Mouse (Mus musculus): ENCODE measurements around the gene Anxa3. TPM values are rescaled to one million over a fixed set of nuclear protein-coding genes. Genes with fewer than 3 reads are reported as not detected.

The Anxa3 gene
- polyA plus RNA-seq, 1 experiment from 2014 or later = 64.9 TPM

DNA sequence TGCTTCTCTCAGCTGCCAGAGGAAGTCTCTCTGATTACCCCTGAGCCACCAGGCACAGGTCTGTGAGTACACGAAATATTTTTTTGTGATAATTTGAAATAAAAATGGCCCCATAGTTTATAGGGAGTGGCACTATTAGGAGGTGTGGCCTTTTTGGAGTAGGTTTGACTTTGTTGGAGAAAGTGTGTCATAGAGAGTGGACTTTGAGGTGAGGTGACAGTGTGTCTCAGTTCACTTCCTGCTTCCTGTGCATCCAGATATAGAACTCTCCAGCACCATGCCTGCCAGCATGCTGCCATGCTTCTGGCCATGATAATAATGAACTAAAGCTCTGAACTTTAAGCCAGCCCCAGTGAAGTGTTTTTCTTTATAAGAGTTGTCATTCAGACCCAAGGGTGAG is 66.8 kb downstream of the Anxa3 start:
- no peaks in the 10 kb centered on the region for H3K36me3 ChIP-seq (ENCODE audit: control insufficient read depth, insufficient read depth, low read length)
- H3K4me2 ChIP-seq (replicated peaks; ENCODE audit: low read depth, low read length) = no peak overlapping the region
- H3K4me1 ChIP-seq (ENCODE audit: control insufficient read depth, insufficient read depth, low read length) = no peaks in the 10 kb centered on the region
- H3K9ac ChIP-seq (ENCODE audit: low read depth, low read length) = no peak overlapping the region
- no peak for ATAC-seq (ENCODE audit: low FRiP score, low TSS enrichment)
- H3K9me3 ChIP-seq (ENCODE audit: control insufficient read depth, low read length) = no peaks in the 10 kb centered on the region
- H3K27me3 ChIP-seq (ENCODE audit: control insufficient read depth, insufficient read depth, low read length) = no peaks in the 10 kb centered on the region
- WGBS = 84% methylated on average over 1 of the region's 1 CpGs
- H3K27ac ChIP-seq (ENCODE audit: low read depth, low read length) = no peak overlapping the region
- no peak overlapping the region for H3K4me3 ChIP-seq (ENCODE audit: low read length)

DNA sequence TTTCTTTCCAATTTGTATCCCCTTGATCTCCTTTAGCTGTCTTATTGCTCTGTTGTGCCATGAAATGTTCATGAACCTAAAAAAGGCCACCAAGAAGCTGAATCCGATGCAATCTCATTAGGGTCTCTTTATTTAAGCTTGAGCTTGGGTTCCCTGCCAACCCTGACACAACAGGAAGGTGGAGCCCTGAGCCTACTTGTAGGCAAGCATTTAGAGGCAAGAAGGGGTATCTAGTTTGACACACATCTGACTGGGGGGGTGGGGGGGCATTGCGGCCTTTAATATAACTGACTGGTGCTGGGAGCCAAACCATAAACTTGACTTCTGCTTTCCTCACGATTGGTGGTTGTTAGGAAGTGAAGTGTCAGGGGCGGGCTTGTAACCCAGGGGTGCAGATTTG is 74.0 kb downstream of the Anxa3 start:
- no peak overlapping the region for H3K9ac ChIP-seq (ENCODE audit: low read depth, low read length)
- H3K36me3 ChIP-seq (ENCODE audit: control insufficient read depth, insufficient read depth, low read length) = no peaks in the 10 kb centered on the region
- H3K27me3 ChIP-seq (ENCODE audit: control insufficient read depth, insufficient read depth, low read length) = no peaks in the 10 kb centered on the region
- H3K4me3 ChIP-seq (ENCODE audit: low read length) = no peak overlapping the region
- H3K4me1 ChIP-seq (ENCODE audit: control insufficient read depth, insufficient read depth, low read length) = no peaks in the 10 kb centered on the region
- no peak for ATAC-seq (ENCODE audit: low FRiP score, low TSS enrichment)
- no peaks in the 10 kb centered on the region for H3K9me3 ChIP-seq (ENCODE audit: control insufficient read depth, low read length)
- 88% methylated on average over 4 of the region's 4 CpGs for WGBS
- no peak overlapping the region for H3K27ac ChIP-seq (ENCODE audit: low read depth, low read length)
- no peak overlapping the region for H3K4me2 ChIP-seq (replicated peaks; ENCODE audit: low read depth, low read length)

DNA sequence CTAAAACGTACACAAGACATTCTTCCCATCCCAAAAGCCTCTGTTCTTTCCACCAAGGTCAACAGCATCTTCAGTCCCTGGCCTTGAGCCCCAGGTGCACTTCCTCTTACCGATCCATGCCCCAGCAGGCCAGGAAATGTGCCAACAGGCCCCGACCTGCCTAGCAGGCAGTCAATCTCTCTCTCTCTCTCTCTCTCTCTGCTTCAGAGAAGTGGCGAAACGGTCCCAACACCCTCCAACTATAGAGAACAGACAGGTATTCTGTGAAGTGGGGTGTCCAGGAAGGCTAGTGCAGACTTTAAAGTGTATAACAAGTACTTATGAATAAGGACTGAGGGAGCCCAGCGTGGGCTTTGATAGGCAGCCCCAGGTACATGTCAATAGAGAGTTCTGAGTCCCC is 75.8 kb downstream of the Anxa3 start:
- Histone ChIP-seq H3K4me1 (ENCODE audit: control insufficient read depth, insufficient read depth, low read length) (no peaks in the 10 kb centered on the region), H3K27ac (ENCODE audit: low read depth, low read length) (no peak overlapping the region), H3K27me3 (ENCODE audit: control insufficient read depth, insufficient read depth, low read length) (no peaks in the 10 kb centered on the region), H3K9ac (ENCODE audit: low read depth, low read length) (no peak overlapping the region), H3K36me3 (ENCODE audit: control insufficient read depth, insufficient read depth, low read length) (no peaks in the 10 kb centered on the region), H3K4me2 (replicated peaks; ENCODE audit: low read depth, low read length) (no peak overlapping the region), H3K4me3 (ENCODE audit: low read length) (no peak overlapping the region), H3K9me3 (ENCODE audit: control insufficient read depth, low read length) (no peaks in the 10 kb centered on the region)
- 68% methylated on average over 6 of the region's 6 CpGs for WGBS
- no peak for ATAC-seq (ENCODE audit: low FRiP score, low TSS enrichment)

DNA sequence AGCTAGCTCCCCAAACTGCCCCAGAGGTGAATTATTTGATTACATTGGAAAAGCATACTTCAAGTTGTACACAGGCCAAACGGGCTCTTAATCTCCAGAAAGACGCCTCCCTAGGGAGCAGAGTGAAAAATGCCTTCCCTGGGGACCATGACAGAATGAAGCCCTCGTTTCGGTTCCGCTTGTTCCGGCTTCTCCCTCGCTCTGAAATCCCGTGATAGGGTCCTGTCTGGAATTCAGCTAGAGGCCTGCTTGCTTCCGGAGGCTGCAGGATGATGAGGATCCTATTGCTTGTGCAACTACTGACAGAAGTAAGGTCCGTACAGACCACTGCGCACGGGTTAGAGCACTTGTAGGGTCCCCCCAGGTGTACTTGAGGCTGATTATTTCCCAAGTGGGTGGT is 77.9 kb downstream of the Anxa3 start:
- no peaks in the 10 kb centered on the region for H3K36me3 ChIP-seq (ENCODE audit: control insufficient read depth, insufficient read depth, low read length)
- no peaks in the 10 kb centered on the region for H3K9me3 ChIP-seq (ENCODE audit: control insufficient read depth, low read length)
- H3K27ac ChIP-seq (ENCODE audit: low read depth, low read length) = no peak overlapping the region
- no peak overlapping the region for H3K4me3 ChIP-seq (ENCODE audit: low read length)
- WGBS = 77% methylated on average over 12 of the region's 12 CpGs
- no peak overlapping the region for H3K9ac ChIP-seq (ENCODE audit: low read depth, low read length)
- no peaks in the 10 kb centered on the region for H3K4me1 ChIP-seq (ENCODE audit: control insufficient read depth, insufficient read depth, low read length)
- ATAC-seq (ENCODE audit: low FRiP score, low TSS enrichment) = no peak
- H3K4me2 ChIP-seq (replicated peaks; ENCODE audit: low read depth, low read length) = no peak overlapping the region
- no peaks in the 10 kb centered on the region for H3K27me3 ChIP-seq (ENCODE audit: control insufficient read depth, insufficient read depth, low read length)

DNA sequence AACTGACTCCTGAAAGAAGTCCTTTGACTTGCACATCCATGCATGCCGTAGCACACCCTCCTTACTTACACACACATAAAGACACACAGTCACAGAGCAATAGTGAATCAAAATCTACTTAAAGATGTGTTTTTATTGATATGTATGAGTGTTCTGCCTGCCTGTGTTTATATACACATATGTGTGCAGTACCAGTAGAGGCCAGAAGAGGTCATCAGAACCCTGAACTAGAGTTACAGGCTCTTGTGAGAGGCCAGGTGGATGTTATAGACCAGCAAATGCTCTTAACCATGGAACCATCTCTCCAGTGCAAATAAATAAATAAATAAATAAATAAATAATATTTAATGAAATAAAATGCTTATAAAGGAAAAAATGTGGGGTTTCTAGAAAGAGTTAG is 85.0 kb downstream of the Anxa3 start:
- H3K27ac ChIP-seq (ENCODE audit: low read depth, low read length) = no peak overlapping the region
- H3K4me3 ChIP-seq (ENCODE audit: low read length) = no peak overlapping the region
- no peak overlapping the region for H3K9ac ChIP-seq (ENCODE audit: low read depth, low read length)
- peaks cover 5% of the 10 kb centered on the region; the same call in 1 of the 2 replicates for H3K9me3 ChIP-seq (ENCODE audit: control insufficient read depth, low read length)
- no peaks in the 10 kb centered on the region for H3K27me3 ChIP-seq (ENCODE audit: control insufficient read depth, insufficient read depth, low read length)
- WGBS = 97% methylated on average over 1 of the region's 1 CpGs
- ATAC-seq (ENCODE audit: low FRiP score, low TSS enrichment) = no peak
- H3K4me2 ChIP-seq (replicated peaks; ENCODE audit: low read depth, low read length) = no peak overlapping the region
- H3K36me3 ChIP-seq (ENCODE audit: control insufficient read depth, insufficient read depth, low read length) = no peaks in the 10 kb centered on the region
- H3K4me1 ChIP-seq (ENCODE audit: control insufficient read depth, insufficient read depth, low read length) = no peaks in the 10 kb centered on the region

DNA sequence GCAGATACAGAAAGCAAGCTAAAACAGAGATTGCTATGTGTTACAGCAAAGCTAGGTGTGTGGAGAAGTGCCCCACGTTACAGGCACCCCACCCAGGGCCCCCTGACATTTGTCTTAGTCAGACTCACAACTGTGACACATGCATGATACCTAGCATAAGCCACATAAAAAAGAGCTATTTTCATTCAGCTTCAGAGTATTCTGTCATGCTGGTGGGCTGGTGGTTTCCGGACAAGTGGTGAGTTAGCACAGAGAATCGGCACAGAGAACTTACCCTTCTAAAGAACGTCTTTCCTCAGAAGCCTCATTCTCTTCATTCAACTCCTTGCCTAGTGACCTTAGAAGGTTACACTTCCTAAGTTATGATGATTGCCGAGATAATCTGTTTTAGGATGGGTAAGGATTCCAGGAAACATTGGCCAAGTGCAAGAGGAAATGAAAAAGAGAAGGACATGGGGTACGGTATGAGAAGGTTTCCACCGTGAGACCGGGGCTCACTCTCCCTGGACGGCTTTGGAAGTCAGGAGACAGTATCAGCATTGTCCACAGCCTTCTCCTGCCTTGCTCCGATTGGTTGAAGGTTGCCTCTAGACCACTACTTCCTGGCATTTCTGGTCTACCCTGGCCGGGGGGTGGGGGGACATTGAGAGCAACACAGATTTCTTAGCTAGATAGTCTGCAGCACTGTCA is 85.9 kb downstream of the Anxa3 start:
- Histone ChIP-seq H3K27ac (ENCODE audit: low read depth, low read length) (no peak overlapping the region), H3K27me3 (ENCODE audit: control insufficient read depth, insufficient read depth, low read length) (no peaks in the 10 kb centered on the region), H3K9me3 (ENCODE audit: control insufficient read depth, low read length) (peaks cover 5% of the 10 kb centered on the region; the same call in 1 of the 2 replicates), H3K4me1 (ENCODE audit: control insufficient read depth, insufficient read depth, low read length) (no peaks in the 10 kb centered on the region), H3K4me2 (replicated peaks; ENCODE audit: low read depth, low read length) (no peak overlapping the region), H3K4me3 (ENCODE audit: low read length) (no peak overlapping the region), H3K9ac (ENCODE audit: low read depth, low read length) (no peak overlapping the region), H3K36me3 (ENCODE audit: control insufficient read depth, insufficient read depth, low read length) (no peaks in the 10 kb centered on the region)
- ATAC-seq (ENCODE audit: low FRiP score, low TSS enrichment) = no peak
- whole genome bisulfite sequencing = 91% methylated on average over 11 of the region's 11 CpGs

DNA sequence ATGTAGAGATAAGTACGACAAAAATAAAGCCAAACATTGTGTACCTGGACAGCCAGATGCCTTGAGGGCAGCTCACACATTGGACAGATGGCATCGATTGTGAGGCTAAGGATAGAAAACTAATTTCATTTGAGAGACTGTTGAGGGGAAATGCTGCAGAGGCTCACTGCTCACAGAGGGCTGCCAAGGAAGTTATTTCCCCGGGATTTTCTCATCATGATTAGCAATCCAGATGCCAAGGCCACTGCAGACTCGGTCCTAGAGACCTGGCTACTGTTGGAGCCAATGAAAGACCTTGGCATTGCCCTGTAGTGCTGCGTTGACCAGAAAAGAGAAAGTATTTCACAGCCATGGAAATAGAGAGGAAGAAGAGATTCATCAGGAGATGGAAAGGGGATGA is 87.1 kb downstream of the Anxa3 start:
- ATAC-seq (ENCODE audit: low FRiP score, low TSS enrichment) = no peak
- WGBS = 76% methylated on average over 5 of the region's 5 CpGs

DNA sequence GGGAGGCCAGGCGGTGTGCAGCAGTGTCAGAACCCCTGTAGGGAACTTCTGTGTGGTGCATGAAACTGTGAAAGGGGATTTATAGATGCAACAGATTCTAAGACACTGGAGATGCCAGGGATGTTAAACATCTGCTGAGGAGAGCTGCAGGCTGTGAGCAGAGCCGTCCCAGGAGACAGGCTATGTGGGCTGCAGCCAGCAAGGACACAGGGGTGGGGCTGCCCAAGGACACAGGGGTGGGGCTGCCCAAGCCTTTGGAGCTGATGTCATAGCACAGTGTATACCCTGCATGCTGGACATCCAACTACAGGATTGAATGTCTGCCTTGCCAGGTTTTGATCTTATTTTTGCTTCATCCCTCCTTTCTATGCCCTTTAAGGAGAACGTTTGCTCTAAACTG is 88.0 kb downstream of the Anxa3 start:
- H3K4me3 ChIP-seq (ENCODE audit: low read length) = no peak overlapping the region
- no peak overlapping the region for H3K4me2 ChIP-seq (replicated peaks; ENCODE audit: low read depth, low read length)
- H3K4me1 ChIP-seq (ENCODE audit: control insufficient read depth, insufficient read depth, low read length) = no peaks in the 10 kb centered on the region
- H3K9me3 ChIP-seq (ENCODE audit: control insufficient read depth, low read length) = peaks cover 5% of the 10 kb centered on the region; the same call in 1 of the 2 replicates
- ATAC-seq (ENCODE audit: low FRiP score, low TSS enrichment) = peak; percentile 83
- no peaks in the 10 kb centered on the region for H3K27me3 ChIP-seq (ENCODE audit: control insufficient read depth, insufficient read depth, low read length)
- H3K36me3 ChIP-seq (ENCODE audit: control insufficient read depth, insufficient read depth, low read length) = no peaks in the 10 kb centered on the region
- no peak overlapping the region for H3K9ac ChIP-seq (ENCODE audit: low read depth, low read length)
- H3K27ac ChIP-seq (ENCODE audit: low read depth, low read length) = no peak overlapping the region
- 49% methylated on average over 3 of the region's 3 CpGs for WGBS

More for the DNA sequence above, 87.1 kb downstream of the Anxa3 start:
- Histone ChIP-seq H3K9me3 (ENCODE audit: control insufficient read depth, low read length) (peaks cover 5% of the 10 kb centered on the region; the same call in 1 of the 2 replicates), H3K4me2 (replicated peaks; ENCODE audit: low read depth, low read length) (no peak overlapping the region), H3K36me3 (ENCODE audit: control insufficient read depth, insufficient read depth, low read length) (no peaks in the 10 kb centered on the region), H3K27me3 (ENCODE audit: control insufficient read depth, insufficient read depth, low read length) (no peaks in the 10 kb centered on the region), H3K9ac (ENCODE audit: low read depth, low read length) (no peak overlapping the region), H3K4me3 (ENCODE audit: low read length) (no peak overlapping the region), H3K4me1 (ENCODE audit: control insufficient read depth, insufficient read depth, low read length) (no peaks in the 10 kb centered on the region), H3K27ac (ENCODE audit: low read depth, low read length) (no peak overlapping the region)

DNA sequence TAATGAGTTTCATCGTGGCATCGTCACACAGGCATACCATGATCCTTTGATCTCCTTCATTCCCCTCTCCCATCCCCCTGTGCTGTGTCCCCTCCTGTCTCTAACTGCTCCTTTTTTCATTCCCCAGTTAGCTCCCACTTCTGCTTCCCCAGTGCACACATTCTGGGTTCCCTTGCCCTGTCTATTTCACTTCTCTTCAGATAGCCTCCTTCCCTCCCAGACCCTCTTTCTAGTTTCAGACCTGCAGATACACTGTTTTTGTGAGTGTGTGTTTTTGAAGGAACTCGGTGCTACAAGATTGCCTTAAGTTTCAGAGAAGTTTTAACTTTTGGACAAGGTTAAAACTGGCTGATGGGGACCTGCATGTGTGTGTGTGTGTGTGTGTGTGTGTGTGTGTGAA is 88.5 kb downstream of the Anxa3 start:
- Histone ChIP-seq H3K4me3 (ENCODE audit: low read length) (no peak overlapping the region), H3K4me1 (ENCODE audit: control insufficient read depth, insufficient read depth, low read length) (no peaks in the 10 kb centered on the region), H3K9me3 (ENCODE audit: control insufficient read depth, low read length) (peaks cover 5% of the 10 kb centered on the region; the same call in 1 of the 2 replicates), H3K27ac (ENCODE audit: low read depth, low read length) (no peak overlapping the region), H3K9ac (ENCODE audit: low read depth, low read length) (no peak overlapping the region), H3K4me2 (replicated peaks; ENCODE audit: low read depth, low read length) (no peak overlapping the region), H3K36me3 (ENCODE audit: control insufficient read depth, insufficient read depth, low read length) (no peaks in the 10 kb centered on the region), H3K27me3 (ENCODE audit: control insufficient read depth, insufficient read depth, low read length) (no peaks in the 10 kb centered on the region)
- ATAC-seq (ENCODE audit: low FRiP score, low TSS enrichment) = no peak
- 53% methylated on average over 3 of the region's 3 CpGs for WGBS

All from kidney, embryonic 14.5 days (tissue).